Mouse (Mus musculus): ENCODE results near the gene Samd14. TPM values are rescaled to one million over a fixed set of nuclear protein-coding genes. Genes with fewer than 3 reads are reported as not detected.

Samd14 gene
- polyA plus RNA-seq, 1 experiment from 2014 or later, result 33.9 TPM

- H3K4me1 ChIP-seq (replicated peaks), result peaks cover 44% of the 10 kb centered on the region
- H3K27ac ChIP-seq (replicated peaks), result 0 out of 2 replicates have a peak overlapping the region, but pooled peaks have one; percentile 22
- no peak overlapping the region for H3K4me3 ChIP-seq (replicated peaks)
- H3K9me3 ChIP-seq (replicated peaks), result no peaks in the 10 kb centered on the region
- no peak overlapping the region for H3K4me2 ChIP-seq
- 72% methylated on average over 14 of the region's 14 CpGs for WGBS (ENCODE audit: insufficient replicate concordance)
- no peak for ATAC-seq (ENCODE audit: insufficient read depth)
- H3K9ac ChIP-seq, result no peak overlapping the region
- H3K27me3 ChIP-seq, result peaks cover 4% of the 10 kb centered on the region; the same call in 1 of the 2 replicates
- no peaks in the 10 kb centered on the region for H3K36me3 ChIP-seq (replicated peaks)
Observed at GRCm38 (mm10) chr11:95038156-95038817, 28.6 kb downstream of the Samd14 start.

GRCm38 (mm10) chr11:95038818-95039655 is 29.4 kb downstream of the Samd14 start:
- no peaks in the 10 kb centered on the region for H3K27me3 ChIP-seq
- H3K4me2 ChIP-seq, result no peak overlapping the region
- H3K27ac ChIP-seq (replicated peaks), result no peak overlapping the region
- no peaks in the 10 kb centered on the region for H3K36me3 ChIP-seq (replicated peaks)
- no peaks in the 10 kb centered on the region for H3K9me3 ChIP-seq (replicated peaks)
- ATAC-seq (ENCODE audit: insufficient read depth), result no peak
- WGBS (ENCODE audit: insufficient replicate concordance), result 75% methylated on average over 13 of the region's 13 CpGs
- H3K4me3 ChIP-seq (replicated peaks), result no peak overlapping the region
- H3K9ac ChIP-seq, result no peak overlapping the region
- peaks cover 38% of the 10 kb centered on the region for H3K4me1 ChIP-seq (replicated peaks)

- WGBS (ENCODE audit: insufficient replicate concordance), result 78% methylated on average over 4 of the region's 4 CpGs
- ATAC-seq (ENCODE audit: insufficient read depth), result no peak
- Histone ChIP-seq H3K27ac (replicated peaks) (peak overlapping the region; percentile 78; the same call in 1 of the 2 replicates), H3K27me3 (0 out of 2 replicates have a peak, but pooled peaks cover 5% of the 10 kb centered on the region), H3K4me1 (replicated peaks) (peaks cover 38% of the 10 kb centered on the region), H3K36me3 (replicated peaks) (no peaks in the 10 kb centered on the region), H3K4me3 (replicated peaks) (peak overlapping the region; percentile 76), H3K9me3 (replicated peaks) (no peaks in the 10 kb centered on the region), H3K9ac (no peak overlapping the region), H3K4me2 (0 out of 2 replicates have a peak overlapping the region, but pooled peaks have one; percentile 97)
Observed at GRCm38 (mm10) chr11:95039766-95040165, 30.1 kb downstream of the Samd14 start.

- 0 out of 2 replicates have a peak, but pooled peaks have one; percentile 5 for ATAC-seq (ENCODE audit: insufficient read depth)
- Histone ChIP-seq H3K9me3 (replicated peaks) (no peaks in the 10 kb centered on the region), H3K9ac (peak overlapping the region; percentile 80)
Observed at GRCm38 (mm10) chr11:95040491-95041138, 30.9 kb downstream of the Samd14 start.

GRCm38 (mm10) chr11:95041139-95041609 is 31.5 kb downstream of the Samd14 start, which contains the start of gene Pdk2:
Pdk2 (minus strand) TSS chr11:95041354.
- WGBS (ENCODE audit: insufficient replicate concordance), result 0% methylated on average over 41 of the region's 41 CpGs

More at GRCm38 (mm10) chr11:95040491-95041138, 30.9 kb downstream of the Samd14 start:
- Histone ChIP-seq H3K27ac (replicated peaks) (peak overlapping the region; percentile 78), H3K4me1 (replicated peaks) (peaks cover 38% of the 10 kb centered on the region), H3K36me3 (replicated peaks) (no peaks in the 10 kb centered on the region), H3K4me2 (peak overlapping the region; percentile 97), H3K4me3 (replicated peaks) (peak overlapping the region; percentile 76), H3K27me3 (0 out of 2 replicates have a peak, but pooled peaks cover 5% of the 10 kb centered on the region)
- WGBS (ENCODE audit: insufficient replicate concordance), result 2% methylated on average over 20 of the region's 20 CpGs

GRCm38 (mm10) chr11:95042096-95042495 is 32.4 kb downstream of the Samd14 start:
- ATAC-seq (ENCODE audit: insufficient read depth), result peak; percentile 13; the same call in 1 of the 2 replicates
- H3K9me3 ChIP-seq (replicated peaks), result no peaks in the 10 kb centered on the region
- H3K27me3 ChIP-seq, result 0 out of 2 replicates have a peak, but pooled peaks cover 5% of the 10 kb centered on the region
- H3K27ac ChIP-seq (replicated peaks), result peak overlapping the region; percentile 68
- H3K9ac ChIP-seq, result peak overlapping the region; percentile 28
- peaks cover 38% of the 10 kb centered on the region for H3K4me1 ChIP-seq (replicated peaks)
- 2% methylated on average over 11 of the region's 11 CpGs for WGBS (ENCODE audit: insufficient replicate concordance)
- peak overlapping the region; percentile 97 for H3K4me2 ChIP-seq
- no peaks in the 10 kb centered on the region for H3K36me3 ChIP-seq (replicated peaks)
- H3K4me3 ChIP-seq (replicated peaks), result peak overlapping the region; percentile 76

More at GRCm38 (mm10) chr11:95041139-95041609, 31.5 kb downstream of the Samd14 start, which contains the start of gene Pdk2:
- Histone ChIP-seq H3K9ac (peak within 1 kb of the TSS; percentile 80), H3K36me3 (replicated peaks) (no peaks in the 10 kb centered on the region), H3K4me3 (replicated peaks) (peak within 1 kb of the TSS; percentile 76), H3K27ac (replicated peaks) (peak within 1 kb of the TSS; percentile 78), H3K9me3 (replicated peaks) (no peaks in the 10 kb centered on the region), H3K27me3 (0 out of 2 replicates have a peak, but pooled peaks cover 5% of the 10 kb centered on the region), H3K4me1 (replicated peaks) (peaks cover 38% of the 10 kb centered on the region), H3K4me2 (peak within 1 kb of the TSS; percentile 97)
- peak; percentile 98 for ATAC-seq (ENCODE audit: insufficient read depth)

- H3K9ac ChIP-seq, result no peak overlapping the region
- no peaks in the 10 kb centered on the region for H3K9me3 ChIP-seq (replicated peaks)
- H3K27ac ChIP-seq (replicated peaks), result no peak overlapping the region
- H3K4me1 ChIP-seq (replicated peaks), result peaks cover 38% of the 10 kb centered on the region
- no peak overlapping the region for H3K4me3 ChIP-seq (replicated peaks)
- H3K36me3 ChIP-seq (replicated peaks), result no peaks in the 10 kb centered on the region
- no peak overlapping the region for H3K4me2 ChIP-seq
- 0 out of 2 replicates have a peak, but pooled peaks cover 5% of the 10 kb centered on the region for H3K27me3 ChIP-seq
- ATAC-seq (ENCODE audit: insufficient read depth), result no peak
- WGBS (ENCODE audit: insufficient replicate concordance), result 69% methylated on average over 4 of the region's 4 CpGs
Observed at GRCm38 (mm10) chr11:95043060-95043459, 33.4 kb downstream of the Samd14 start.

- H3K27me3 ChIP-seq, result 0 out of 2 replicates have a peak, but pooled peaks cover 5% of the 10 kb centered on the region
- no peak overlapping the region for H3K4me3 ChIP-seq (replicated peaks)
- 42% methylated on average over 7 of the region's 7 CpGs for WGBS (ENCODE audit: insufficient replicate concordance)
Observed at GRCm38 (mm10) chr11:95043608-95044007, 33.9 kb downstream of the Samd14 start.

GRCm38 (mm10) chr11:95044185-95044870 is 34.6 kb downstream of the Samd14 start:
- Histone ChIP-seq H3K9me3 (replicated peaks) (no peaks in the 10 kb centered on the region), H3K4me3 (replicated peaks) (no peak overlapping the region), H3K27me3 (0 out of 2 replicates have a peak, but pooled peaks cover 5% of the 10 kb centered on the region), H3K9ac (no peak overlapping the region), H3K4me1 (replicated peaks) (peaks cover 33% of the 10 kb centered on the region), H3K27ac (replicated peaks) (no peak overlapping the region), H3K36me3 (replicated peaks) (no peaks in the 10 kb centered on the region), H3K4me2 (no peak overlapping the region)
- no peak for ATAC-seq (ENCODE audit: insufficient read depth)
- 54% methylated on average over 13 of the region's 13 CpGs for WGBS (ENCODE audit: insufficient replicate concordance)

More at GRCm38 (mm10) chr11:95043608-95044007, 33.9 kb downstream of the Samd14 start:
- H3K9me3 ChIP-seq (replicated peaks), result no peaks in the 10 kb centered on the region
- no peak for ATAC-seq (ENCODE audit: insufficient read depth)
- no peak overlapping the region for H3K9ac ChIP-seq
- peaks cover 38% of the 10 kb centered on the region for H3K4me1 ChIP-seq (replicated peaks)
- H3K27ac ChIP-seq (replicated peaks), result no peak overlapping the region
- H3K4me2 ChIP-seq, result no peak overlapping the region
- H3K36me3 ChIP-seq (replicated peaks), result no peaks in the 10 kb centered on the region

Data from liver, embryonic 15.5 days (tissue).